Mouse (Mus musculus) liver, postnatal 0 days (tissue): Measurements from ENCODE around the gene Grap. TPM values are rescaled to one million over a fixed set of nuclear protein-coding genes. Genes with fewer than 3 reads are reported as not detected.

ENCODE experiments used
- ATAC-seq: fragments of 200-750 bp; cut with Nextera tagmentation; 2 replicates; pipeline ENCODE4 v1.8.0; 2017; ENCODE audit warnings: mild to moderate bottlenecking, moderate library complexity
- DNase-seq: peaks from one replicate; pipeline ENCODE4 v3.0.0-alpha.2; 2016
- H3K27ac ChIP-seq: fragments of 300-500 bp; sonication (generic); 2 replicates; pipeline ENCODE4 v1.5.1; 2014; ENCODE audit warnings: antibody characterized with exemption, moderate library complexity, mild to moderate bottlenecking, low read depth
- H3K27me3 ChIP-seq: fragments of 300-500 bp; sonication (generic); 2 replicates; pipeline ENCODE4 v1.6.1; 2014; ENCODE audit warnings: low read length, control low read depth, mixed read lengths; ENCODE audit not compliant: insufficient read depth
- H3K36me3 ChIP-seq: fragments of 300-500 bp; sonication (generic); replicated peaks from 2 replicates; pipeline ENCODE4 v1.6.1; 2014; ENCODE audit warnings: mild to moderate bottlenecking, control low read depth, low read length, moderate library complexity, mixed read lengths; ENCODE audit not compliant: insufficient read depth
- H3K4me1 ChIP-seq: fragments of 300-500 bp; sonication (generic); 2 replicates; pipeline ENCODE4 v1.6.1; 2014; ENCODE audit warnings: antibody characterized with exemption, mild to moderate bottlenecking, control low read depth; ENCODE audit not compliant: insufficient read depth
- H3K4me2 ChIP-seq: fragments of 300-500 bp; sonication (generic); 2 replicates; pipeline ENCODE4 v1.6.1; 2014; ENCODE audit warnings: low read depth, mild to moderate bottlenecking, low read length, moderate library complexity, mixed read lengths
- H3K4me3 ChIP-seq: fragments of 300-500 bp; sonication (generic); 2 replicates; pipeline ENCODE4 v1.5.1; 2014; ENCODE audit warnings: low read depth, low read length
- H3K9ac ChIP-seq: fragments of 300-500 bp; sonication (generic); replicated peaks from 2 replicates; pipeline ENCODE4 v1.6.1; 2014; ENCODE audit warnings: mild to moderate bottlenecking, moderate library complexity
- H3K9me3 ChIP-seq: fragments of 300-500 bp; sonication (generic); 2 replicates; pipeline ENCODE4 v1.6.1; 2016; ENCODE audit warnings: mild to moderate bottlenecking, control low read depth, low read length, mixed read lengths
- CTCF ChIP-seq: sonication (generic); IDR thresholded peaks from 2 replicates; pipeline ENCODE4 v1.5.1; 2016; ENCODE audit warnings: antibody characterized with exemption, low read depth
- EP300 ChIP-seq: IDR thresholded peaks from 2 replicates; pipeline ENCODE4 v1.6.1; 2016; ENCODE audit warnings: antibody characterized with exemption, low read depth, mild to moderate bottlenecking
- WGBS: fragments of 180-500 bp; shearing (Covaris S2); extraction: QIAGEN DNeasy Blood & Tissue Kit; methylation state at CpG from one replicate; pipeline ENCODE4 v1.1.7; 2014; ENCODE audit not compliant: insufficient replicate concordance; 5-methylcytosine and 5-hydroxymethylcytosine counted together
- polyA plus RNA-seq: library from polyadenylated mRNA; unstranded; fragments of >200 nt; fragmentation: Nextera tagmentation; extraction: Ambion mirVana; gene quantifications from 2 replicates; pipeline ENCODE4 v1.2.1, GENCODE M21; 2015

Gene Grap
- polyA plus RNA-seq, 1 experiment from 2014 or later, result 6.7 TPM

- ATAC-seq (no peak), DNase-seq (no peak)
- H3K4me3 ChIP-seq, result no peak overlapping the region
- H3K4me2 ChIP-seq, result no peak overlapping the region
- no peak overlapping the region for H3K27ac ChIP-seq
- no peaks in the 10 kb centered on the region for H3K27me3 ChIP-seq
- 77% methylated on average over 5 of the region's 5 CpGs for WGBS
- no peaks in the 10 kb centered on the region for H3K9me3 ChIP-seq
- no peaks in the 10 kb centered on the region for H3K4me1 ChIP-seq
- H3K9ac ChIP-seq, result no peak overlapping the region
- no peak for TF ChIP-seq CTCF
- no peak for TF ChIP-seq EP300
- no peaks in the 10 kb centered on the region for H3K36me3 ChIP-seq
Measured at GRCm38 (mm10) chr11:61667248-61667647, 14.2 kb downstream of the Grap start.

GRCm38 (mm10) chr11:61667782-61668181 is 14.7 kb downstream of the Grap start:
- DNase-seq, result no peak
- H3K9ac ChIP-seq, result no peak overlapping the region
- H3K36me3 ChIP-seq, result no peaks in the 10 kb centered on the region
- no peak overlapping the region for H3K27ac ChIP-seq
- H3K27me3 ChIP-seq, result no peaks in the 10 kb centered on the region
- no peak overlapping the region for H3K4me3 ChIP-seq
- 77% methylated on average over 5 of the region's 5 CpGs for WGBS
- no peak for TF ChIP-seq CTCF
- no peak for TF ChIP-seq EP300
- ATAC-seq, result no peak
- no peaks in the 10 kb centered on the region for H3K9me3 ChIP-seq
- no peak overlapping the region for H3K4me2 ChIP-seq
- no peaks in the 10 kb centered on the region for H3K4me1 ChIP-seq

- TF ChIP-seq CTCF (no peak), EP300 (no peak)
- no peak for ATAC-seq
- WGBS, result 61% methylated on average over 14 of the region's 14 CpGs
Measured at GRCm38 (mm10) chr11:61669492-61670490, 16.7 kb downstream of the Grap start.

GRCm38 (mm10) chr11:61671781-61672383 is 18.8 kb downstream of the Grap start:
- H3K9ac ChIP-seq, result no peak overlapping the region
- H3K27ac ChIP-seq, result no peak overlapping the region
- no peaks in the 10 kb centered on the region for H3K9me3 ChIP-seq
- no peaks in the 10 kb centered on the region for H3K36me3 ChIP-seq
- H3K4me3 ChIP-seq, result no peak overlapping the region
- no peak for DNase-seq
- no peak for ATAC-seq
- H3K4me2 ChIP-seq, result no peak overlapping the region
- H3K27me3 ChIP-seq, result peaks cover 15% of the 10 kb centered on the region; the same call in 1 of the 2 replicates
- no peaks in the 10 kb centered on the region for H3K4me1 ChIP-seq
- TF ChIP-seq EP300 (no peak), CTCF (no peak)
- WGBS, result 81% methylated on average over 19 of the region's 19 CpGs

More at GRCm38 (mm10) chr11:61669492-61670490, 16.7 kb downstream of the Grap start:
- H3K4me3 ChIP-seq, result no peak overlapping the region
- DNase-seq, result no peak
- H3K36me3 ChIP-seq, result no peaks in the 10 kb centered on the region
- H3K9ac ChIP-seq, result no peak overlapping the region
- no peaks in the 10 kb centered on the region for H3K9me3 ChIP-seq
- H3K4me2 ChIP-seq, result no peak overlapping the region
- H3K27ac ChIP-seq, result no peak overlapping the region
- peaks cover 10% of the 10 kb centered on the region; the same call in 1 of the 2 replicates for H3K27me3 ChIP-seq
- no peaks in the 10 kb centered on the region for H3K4me1 ChIP-seq

GRCm38 (mm10) chr11:61673686-61674085 is 20.6 kb downstream of the Grap start:
- peaks cover 15% of the 10 kb centered on the region; the same call in 1 of the 2 replicates for H3K27me3 ChIP-seq
- H3K9ac ChIP-seq, result no peak overlapping the region
- no peak for TF ChIP-seq EP300
- TF ChIP-seq CTCF, result peak; percentile 62
- no peak overlapping the region for H3K27ac ChIP-seq
- H3K4me1 ChIP-seq, result no peaks in the 10 kb centered on the region
- WGBS, result 44% methylated on average over 8 of the region's 8 CpGs
- no peak overlapping the region for H3K4me3 ChIP-seq
- ATAC-seq (no peak), DNase-seq (peak; percentile 54)
- H3K36me3 ChIP-seq, result no peaks in the 10 kb centered on the region
- H3K9me3 ChIP-seq, result no peaks in the 10 kb centered on the region
- no peak overlapping the region for H3K4me2 ChIP-seq

- no peak overlapping the region for H3K27ac ChIP-seq
- TF ChIP-seq EP300 (no peak), CTCF (no peak)
- H3K9me3 ChIP-seq, result no peaks in the 10 kb centered on the region
- 42% methylated on average over 19 of the region's 19 CpGs for WGBS
- no peak for ATAC-seq
- H3K36me3 ChIP-seq, result no peaks in the 10 kb centered on the region
- no peak overlapping the region for H3K9ac ChIP-seq
- no peaks in the 10 kb centered on the region for H3K4me1 ChIP-seq
- H3K4me3 ChIP-seq, result no peak overlapping the region
- H3K27me3 ChIP-seq, result peaks cover 15% of the 10 kb centered on the region; the same call in 1 of the 2 replicates
- H3K4me2 ChIP-seq, result no peak overlapping the region
- DNase-seq, result no peak
Measured at GRCm38 (mm10) chr11:61674151-61674838, 21.2 kb downstream of the Grap start.
